Mouse (Mus musculus): ENCODE measurements at regions not wholly inside any gene's neighbourhood (a gene's known extent, or its start where the extent isn't known, plus 50 kb on each side); places are given as distances from the start of the nearest gene placed in this dataset.
A peak's percentile ranks its signal among the peaks of the same experiment; 100 is the strongest.

- DNase-seq (ENCODE audit: low spot score): no peak
- 91% methylated on average over 3 of the region's 3 CpGs for WGBS
- Histone ChIP-seq H3K36me3 (replicated peaks) (no peaks in the 10 kb centered on the region), H3K4me3 (no peak overlapping the region), H3K27ac (replicated peaks) (0 out of 2 replicates have a peak overlapping the region, but pooled peaks have one; percentile 57), H3K9me3 (no peaks in the 10 kb centered on the region), H3K4me1 (peaks cover 14% of the 10 kb centered on the region), H3K27me3 (replicated peaks; ENCODE audit: low read depth, poor library complexity, severe bottlenecking) (no peaks in the 10 kb centered on the region)
Observed at GRCm38 (mm10) chr2:21058940-21059339, 90.3 kb upstream of the Arhgap21 start.

GRCm38 (mm10) chr2:21056450-21057210 lies 87.9 kb upstream of the Arhgap21 start:
- DNase-seq (ENCODE audit: low spot score): peak; percentile 6
- WGBS: 71% methylated on average over 5 of the region's 5 CpGs

GRCm38 (mm10) chr2:21055416-21055815 lies 86.7 kb upstream of the Arhgap21 start:
- Histone ChIP-seq H3K4me3 (no peak overlapping the region), H3K9me3 (no peaks in the 10 kb centered on the region), H3K4me1 (peaks cover 13% of the 10 kb centered on the region), H3K27me3 (replicated peaks; ENCODE audit: low read depth, poor library complexity, severe bottlenecking) (no peaks in the 10 kb centered on the region), H3K27ac (replicated peaks) (no peak overlapping the region), H3K36me3 (replicated peaks) (no peaks in the 10 kb centered on the region)
- WGBS: 89% methylated on average over 3 of the region's 3 CpGs
- no peak for DNase-seq (ENCODE audit: low spot score)

More at GRCm38 (mm10) chr2:21056450-21057210, 87.9 kb upstream of the Arhgap21 start:
- Histone ChIP-seq H3K4me1 (peaks cover 14% of the 10 kb centered on the region), H3K27ac (replicated peaks) (no peak overlapping the region), H3K36me3 (replicated peaks) (no peaks in the 10 kb centered on the region), H3K27me3 (replicated peaks; ENCODE audit: low read depth, poor library complexity, severe bottlenecking) (no peaks in the 10 kb centered on the region), H3K9me3 (no peaks in the 10 kb centered on the region), H3K4me3 (no peak overlapping the region)

- H3K27me3 ChIP-seq (replicated peaks; ENCODE audit: low read depth, poor library complexity, severe bottlenecking): no peaks in the 10 kb centered on the region
- WGBS: 76% methylated on average over 6 of the region's 6 CpGs
- no peaks in the 10 kb centered on the region for H3K36me3 ChIP-seq (replicated peaks)
- peaks cover 4% of the 10 kb centered on the region for H3K4me1 ChIP-seq
- H3K27ac ChIP-seq (replicated peaks): no peak overlapping the region
- peak; percentile 1 for DNase-seq (ENCODE audit: low spot score)
- H3K4me3 ChIP-seq: no peak overlapping the region
- H3K9me3 ChIP-seq: no peaks in the 10 kb centered on the region
Observed at GRCm38 (mm10) chr2:21054325-21055082, 85.8 kb upstream of the Arhgap21 start.

GRCm38 (mm10) chr2:21053596-21053995 lies 84.9 kb upstream of the Arhgap21 start:
- Histone ChIP-seq H3K4me1 (no peaks in the 10 kb centered on the region), H3K27ac (replicated peaks) (no peak overlapping the region), H3K9me3 (no peaks in the 10 kb centered on the region), H3K27me3 (replicated peaks; ENCODE audit: low read depth, poor library complexity, severe bottlenecking) (no peaks in the 10 kb centered on the region), H3K36me3 (replicated peaks) (no peaks in the 10 kb centered on the region), H3K4me3 (no peak overlapping the region)
- peak; percentile 2 for DNase-seq (ENCODE audit: low spot score)
- WGBS: 89% methylated on average over 5 of the region's 5 CpGs

- DNase-seq (ENCODE audit: low spot score): no peak
- WGBS: 78% methylated on average over 5 of the region's 5 CpGs
- H3K36me3 ChIP-seq (replicated peaks): no peaks in the 10 kb centered on the region
- no peak overlapping the region for H3K4me3 ChIP-seq
- no peak overlapping the region for H3K27ac ChIP-seq (replicated peaks)
- H3K4me1 ChIP-seq: peaks cover 8% of the 10 kb centered on the region; the same call in 1 of the 2 replicates
- H3K9me3 ChIP-seq: no peaks in the 10 kb centered on the region
- no peaks in the 10 kb centered on the region for H3K27me3 ChIP-seq (replicated peaks; ENCODE audit: low read depth, poor library complexity, severe bottlenecking)
Observed at GRCm38 (mm10) chr2:21048996-21049395, 80.3 kb upstream of the Arhgap21 start.

GRCm38 (mm10) chr2:21048226-21048625 lies 79.5 kb upstream of the Arhgap21 start:
- H3K27me3 ChIP-seq (replicated peaks; ENCODE audit: low read depth, poor library complexity, severe bottlenecking): no peaks in the 10 kb centered on the region
- H3K4me3 ChIP-seq: no peak overlapping the region
- 88% methylated on average over 6 of the region's 6 CpGs for WGBS
- no peaks in the 10 kb centered on the region for H3K36me3 ChIP-seq (replicated peaks)
- H3K27ac ChIP-seq (replicated peaks): no peak overlapping the region
- H3K4me1 ChIP-seq: peaks cover 11% of the 10 kb centered on the region; the same call in 1 of the 2 replicates
- DNase-seq (ENCODE audit: low spot score): no peak
- H3K9me3 ChIP-seq: no peaks in the 10 kb centered on the region

- Histone ChIP-seq H3K4me1 (peaks cover 11% of the 10 kb centered on the region; the same call in 1 of the 2 replicates), H3K9me3 (no peaks in the 10 kb centered on the region), H3K27me3 (replicated peaks; ENCODE audit: low read depth, poor library complexity, severe bottlenecking) (no peaks in the 10 kb centered on the region), H3K36me3 (replicated peaks) (no peaks in the 10 kb centered on the region), H3K4me3 (no peak overlapping the region), H3K27ac (replicated peaks) (no peak overlapping the region)
- 39% methylated on average over 9 of the region's 9 CpGs for WGBS
- DNase-seq (ENCODE audit: low spot score): no peak
Observed at GRCm38 (mm10) chr2:21046503-21047116, 77.9 kb upstream of the Arhgap21 start.

- Histone ChIP-seq H3K36me3 (replicated peaks) (no peaks in the 10 kb centered on the region), H3K4me3 (no peak overlapping the region), H3K27me3 (replicated peaks; ENCODE audit: low read depth, poor library complexity, severe bottlenecking) (no peaks in the 10 kb centered on the region), H3K27ac (replicated peaks) (no peak overlapping the region), H3K4me1 (peaks cover 11% of the 10 kb centered on the region; the same call in 1 of the 2 replicates), H3K9me3 (no peaks in the 10 kb centered on the region)
- WGBS: 89% methylated on average over 7 of the region's 7 CpGs
- no peak for DNase-seq (ENCODE audit: low spot score)
Observed at GRCm38 (mm10) chr2:21044781-21045180, 76.1 kb upstream of the Arhgap21 start.

GRCm38 (mm10) chr2:21044007-21044406 lies 75.3 kb upstream of the Arhgap21 start:
- DNase-seq (ENCODE audit: low spot score): no peak
- H3K27ac ChIP-seq (replicated peaks): no peak overlapping the region
- H3K9me3 ChIP-seq: no peaks in the 10 kb centered on the region
- no peak overlapping the region for H3K4me3 ChIP-seq
- no peaks in the 10 kb centered on the region for H3K27me3 ChIP-seq (replicated peaks; ENCODE audit: low read depth, poor library complexity, severe bottlenecking)
- WGBS: 60% methylated on average over 7 of the region's 7 CpGs
- peaks cover 11% of the 10 kb centered on the region; the same call in 1 of the 2 replicates for H3K4me1 ChIP-seq
- H3K36me3 ChIP-seq (replicated peaks): no peaks in the 10 kb centered on the region

- H3K4me1 ChIP-seq: peaks cover 11% of the 10 kb centered on the region; the same call in 1 of the 2 replicates
- H3K36me3 ChIP-seq (replicated peaks): no peaks in the 10 kb centered on the region
- H3K4me3 ChIP-seq: no peak overlapping the region
- H3K27me3 ChIP-seq (replicated peaks; ENCODE audit: low read depth, poor library complexity, severe bottlenecking): no peaks in the 10 kb centered on the region
- H3K9me3 ChIP-seq: no peaks in the 10 kb centered on the region
- no peak overlapping the region for H3K27ac ChIP-seq (replicated peaks)
- no peak for DNase-seq (ENCODE audit: low spot score)
- 61% methylated on average over 4 of the region's 4 CpGs for WGBS
Observed at GRCm38 (mm10) chr2:21043302-21043701, 74.6 kb upstream of the Arhgap21 start.

- Histone ChIP-seq H3K9me3 (no peaks in the 10 kb centered on the region), H3K27ac (replicated peaks) (no peak overlapping the region), H3K36me3 (replicated peaks) (no peaks in the 10 kb centered on the region), H3K4me3 (no peak overlapping the region), H3K27me3 (replicated peaks; ENCODE audit: low read depth, poor library complexity, severe bottlenecking) (no peaks in the 10 kb centered on the region), H3K4me1 (peaks cover 4% of the 10 kb centered on the region; the same call in 1 of the 2 replicates)
- 84% methylated on average over 3 of the region's 3 CpGs for WGBS
- DNase-seq (ENCODE audit: low spot score): no peak
Observed at GRCm38 (mm10) chr2:21037607-21038006, 68.9 kb upstream of the Arhgap21 start.

All from embryonic facial prominence, embryonic 10.5 days (tissue).